Mouse (Mus musculus): Measurements from ENCODE around the gene Sema4b. TPM values are rescaled to one million over a fixed set of nuclear protein-coding genes. Genes with fewer than 3 reads are reported as not detected.

Sema4b gene
- total RNA-seq, 2 experiments from 2014 or later, result 5.4 to 5.6 TPM

DNA sequence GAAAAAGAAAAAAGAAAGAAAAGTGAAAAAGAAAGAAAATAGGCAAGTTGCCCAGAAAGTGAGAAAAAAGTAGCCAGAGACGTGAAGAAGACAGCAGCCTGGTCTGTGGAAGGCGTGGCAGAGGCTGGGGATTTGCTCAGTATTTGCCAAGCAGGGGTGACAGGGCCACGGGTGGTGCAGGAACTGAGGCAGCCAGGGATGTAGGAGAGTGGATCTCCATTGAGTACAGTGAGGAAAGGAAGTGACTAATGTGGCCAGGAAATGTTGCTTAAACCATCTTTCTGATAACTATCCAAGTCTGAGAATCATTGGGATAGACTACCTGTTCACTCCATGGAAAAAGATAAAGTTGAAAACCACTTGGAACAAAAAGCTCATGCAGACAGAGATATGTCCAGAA is 10.5 kb upstream of the Sema4b start:
- DNase-seq (ENCODE audit: low spot score in 2 of 2), result no peak

DNA sequence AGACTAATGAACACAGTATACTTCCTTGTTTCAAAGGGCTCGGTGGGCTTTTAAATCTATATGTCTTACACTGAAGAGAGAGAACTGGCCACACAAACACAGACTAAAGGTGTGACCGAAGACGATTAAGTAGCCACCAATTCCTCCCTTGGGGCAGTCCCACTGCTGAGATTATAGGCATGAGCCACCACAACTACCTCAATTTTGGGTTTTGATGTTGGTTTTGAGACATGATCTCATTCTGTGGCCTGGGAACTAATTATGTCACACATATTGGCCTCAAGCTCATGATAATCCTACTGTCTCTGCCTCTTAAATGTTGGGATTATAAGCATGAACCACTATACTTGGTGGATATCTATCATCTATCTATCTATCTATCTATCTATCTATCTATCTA is 9.2 kb upstream of the Sema4b start:
- DNase-seq (ENCODE audit: low spot score in 2 of 2), result no peak

DNA sequence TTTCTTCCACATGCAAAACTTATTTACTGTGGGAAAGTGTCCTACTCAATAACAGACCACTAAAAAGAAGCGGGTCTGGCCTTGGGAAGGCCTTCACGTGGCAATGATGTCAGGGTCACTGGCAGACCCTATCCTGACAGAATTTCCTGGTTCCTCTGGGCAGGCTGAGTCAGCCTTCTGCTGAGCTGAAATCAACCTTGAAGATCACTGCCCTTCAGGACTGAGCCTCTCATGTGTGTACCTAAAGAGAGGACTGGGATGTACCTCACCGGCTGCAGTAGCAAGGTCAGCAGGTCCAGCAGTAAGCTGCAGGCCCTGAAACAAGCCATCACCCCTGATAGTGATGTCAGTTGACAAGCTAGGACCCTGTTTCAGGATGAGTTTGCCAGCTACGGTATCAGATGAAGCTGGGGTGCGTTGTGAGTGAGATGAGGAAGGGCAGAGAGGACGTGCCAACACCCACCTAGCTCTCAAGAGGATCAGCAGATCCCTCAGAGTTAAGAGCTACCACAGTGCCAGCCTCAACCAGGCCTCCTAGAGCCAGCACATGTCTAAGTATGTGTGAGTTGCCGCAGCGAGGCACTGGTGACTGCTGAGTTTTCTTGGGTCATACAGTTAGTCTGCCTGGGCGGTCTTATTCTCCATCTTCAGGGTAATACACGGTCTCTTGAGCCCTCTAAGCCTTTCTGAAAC is 8.5 kb upstream of the Sema4b start:
- DNase-seq (ENCODE audit: low spot score in 2 of 2), result no peak

DNA sequence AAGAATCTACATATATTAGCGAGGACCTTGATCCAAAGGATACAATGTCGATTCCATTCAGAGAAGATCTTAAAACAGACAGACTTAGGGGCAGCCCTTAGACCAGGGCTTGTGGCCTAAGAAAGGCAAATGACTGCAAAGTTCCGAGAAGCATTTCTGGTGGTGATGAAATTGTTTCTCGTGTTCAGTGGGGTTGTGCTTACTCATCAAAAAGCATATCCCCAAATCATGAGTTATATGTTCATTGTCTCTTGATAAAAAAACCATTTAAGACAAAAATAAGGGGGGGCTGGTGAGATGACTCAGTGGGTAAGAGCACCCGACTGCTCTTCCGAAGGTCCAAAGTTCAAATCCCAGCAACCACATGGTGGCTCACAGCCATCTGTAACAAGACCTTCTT is 7.3 kb upstream of the Sema4b start:
- no peak for DNase-seq (ENCODE audit: low spot score in 2 of 2)

DNA sequence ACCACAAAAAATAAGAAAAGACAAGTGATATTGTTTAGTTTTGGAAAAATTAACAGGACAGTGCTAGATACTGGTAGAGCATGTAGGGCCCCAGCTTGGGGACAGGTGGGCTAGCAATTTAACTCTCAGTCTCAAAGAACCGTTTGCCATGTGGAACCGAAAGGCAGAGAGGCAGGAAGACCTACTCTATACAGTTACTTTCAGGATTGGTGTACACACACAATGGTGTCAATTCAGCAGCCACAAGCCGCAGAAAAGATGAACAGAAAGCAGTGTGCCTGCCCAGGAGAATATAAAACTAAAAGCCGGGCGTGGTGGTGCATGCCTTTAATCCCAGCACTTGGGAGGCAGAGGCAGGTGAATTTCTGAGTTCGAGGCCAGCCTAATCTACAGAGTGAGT is 6.9 kb upstream of the Sema4b start:
- DNase-seq (ENCODE audit: low spot score in 2 of 2), result no peak

DNA sequence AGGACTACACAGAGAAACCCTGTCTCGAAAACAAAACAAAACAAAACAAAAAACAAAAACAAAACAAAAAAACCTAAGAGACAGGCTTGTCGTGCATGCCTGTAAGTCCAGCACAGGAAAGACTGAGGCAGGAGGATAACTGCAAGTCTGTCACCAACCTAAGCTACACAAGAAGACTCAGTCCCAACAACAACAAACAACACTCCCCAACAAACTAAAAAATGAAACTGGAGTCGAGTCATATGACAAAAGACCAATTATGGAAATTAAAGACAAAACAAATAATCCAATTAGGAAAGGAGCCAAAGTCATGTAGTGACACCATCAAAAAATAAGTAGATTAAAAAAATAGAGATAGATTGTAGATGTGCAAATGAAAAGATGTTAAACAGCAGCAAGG is 6.4 kb upstream of the Sema4b start:
- no peak for DNase-seq (ENCODE audit: low spot score in 2 of 2)

DNA sequence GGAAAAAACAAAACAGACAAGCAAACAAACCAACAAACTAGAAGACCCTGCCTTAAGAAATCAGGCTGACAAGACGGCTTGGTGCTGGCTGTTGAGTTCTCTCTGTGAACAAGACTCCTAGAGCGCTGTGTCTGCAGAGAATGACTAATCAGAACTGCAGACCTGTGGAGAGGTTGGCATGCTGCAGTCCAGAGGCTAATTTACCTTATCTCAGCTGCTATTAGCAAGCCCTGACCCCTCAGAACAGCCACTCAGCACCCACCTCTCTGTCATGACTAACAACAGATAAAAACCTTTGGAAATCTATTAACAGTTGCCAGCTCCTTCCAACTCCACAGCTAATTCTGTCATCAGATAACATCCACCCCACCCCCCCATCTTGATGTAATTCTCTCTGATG is 5.6 kb upstream of the Sema4b start:
- DNase-seq (ENCODE audit: low spot score in 2 of 2), result no peak

DNA sequence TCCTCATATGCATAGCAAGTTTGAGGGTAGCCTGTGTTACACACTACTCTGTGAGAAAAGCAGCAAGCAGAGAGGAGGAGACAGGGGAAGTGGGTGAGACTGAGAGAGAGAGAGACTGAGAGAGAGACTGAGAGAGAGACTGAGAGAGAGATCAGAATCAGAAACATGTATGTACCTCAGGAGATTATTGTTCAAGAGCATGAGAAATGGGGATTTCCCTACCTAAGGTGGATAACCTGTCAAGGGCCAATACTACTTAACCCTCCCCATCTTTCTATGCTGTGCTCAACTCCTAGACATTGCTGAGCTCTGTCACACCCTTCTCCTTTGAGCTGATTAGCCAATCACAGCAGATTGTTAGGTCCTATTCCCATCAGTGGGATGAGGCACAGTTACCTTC is 4.5 kb upstream of the Sema4b start:
- no peak for DNase-seq (ENCODE audit: low spot score in 2 of 2)

DNA sequence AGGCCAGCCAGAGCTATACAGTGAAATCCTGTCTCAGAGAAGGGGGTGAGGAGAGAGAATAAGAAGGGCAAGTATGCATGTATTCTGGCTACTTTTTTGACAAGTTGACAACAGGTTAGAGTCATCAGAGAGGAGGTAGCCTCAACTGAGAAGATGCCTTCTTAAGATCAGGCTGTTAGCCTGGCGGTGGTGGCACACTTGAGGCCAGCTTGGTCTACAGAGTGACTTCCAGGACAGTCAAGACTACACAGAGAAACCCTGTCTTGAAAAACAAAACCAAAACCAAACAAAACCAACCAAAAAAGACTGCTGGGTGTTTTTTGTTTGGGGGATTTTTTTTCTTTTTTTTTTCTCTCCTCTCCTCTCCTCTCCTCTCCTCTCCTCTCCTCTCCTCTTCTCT is 3.2 kb upstream of the Sema4b start:
- no peak for DNase-seq (ENCODE audit: low spot score in 2 of 2)

DNA sequence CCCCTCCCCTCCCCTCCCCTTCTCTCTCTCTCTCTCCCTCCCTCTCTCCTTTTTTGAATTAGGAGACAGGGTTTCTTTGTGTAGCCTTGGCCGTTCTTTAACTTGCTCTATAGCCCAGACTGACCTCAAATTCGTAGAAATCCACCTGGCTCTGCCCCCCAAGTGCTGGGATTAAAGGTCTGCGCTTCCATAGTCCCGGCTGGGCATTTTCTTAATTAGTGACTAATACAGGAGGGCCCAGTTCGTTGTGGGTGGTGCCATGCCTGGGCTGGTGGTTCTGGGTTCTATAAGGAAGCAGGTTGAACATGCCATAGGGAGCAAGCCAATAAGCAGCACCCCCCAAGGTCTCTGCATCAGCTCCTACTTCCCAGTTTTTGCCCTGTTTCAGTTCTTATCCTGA is 2.7 kb upstream of the Sema4b start:
- no peak for DNase-seq (ENCODE audit: low spot score in 2 of 2)

DNA sequence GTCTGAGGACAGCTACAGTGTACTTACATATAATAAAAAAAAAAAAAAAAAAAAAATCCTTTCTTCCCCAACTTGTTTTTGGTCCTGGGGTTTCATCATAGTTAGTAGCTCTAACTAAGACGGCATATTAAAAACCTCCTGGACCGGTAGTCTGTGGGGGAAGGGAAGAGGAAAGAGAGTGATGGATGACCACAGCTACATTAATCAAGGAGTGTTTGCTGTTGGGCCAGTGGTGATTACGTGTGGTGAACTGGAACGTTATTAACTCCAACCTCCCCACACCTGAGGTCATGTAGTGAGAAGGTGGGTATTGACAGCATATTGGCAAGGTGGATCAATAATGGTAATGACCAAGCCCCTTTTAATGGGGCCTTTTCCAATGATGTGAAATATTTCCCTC is 2.1 kb upstream of the Sema4b start:
- DNase-seq (ENCODE audit: low spot score in 2 of 2), result no peak

DNA sequence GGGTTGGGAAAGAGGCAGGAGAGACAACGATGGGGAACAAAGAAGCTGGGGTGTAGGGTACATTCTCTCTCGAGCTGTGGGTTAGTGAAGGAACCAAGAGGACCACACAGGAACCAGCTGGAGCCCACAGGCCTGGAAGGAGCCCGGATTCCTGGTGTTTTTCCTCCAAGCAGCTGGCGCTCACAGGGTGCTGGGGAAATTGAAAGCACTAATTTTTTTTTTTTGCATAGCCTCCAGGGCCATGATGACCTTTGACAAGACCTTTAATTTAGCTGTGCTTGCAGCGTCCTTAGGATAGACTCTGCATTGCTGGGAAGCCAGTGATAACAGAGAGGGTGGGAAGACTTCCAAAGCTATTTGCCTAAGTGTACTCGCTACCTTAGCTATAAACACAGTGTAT is 1.7 kb upstream of the Sema4b start:
- no peak for DNase-seq (ENCODE audit: low spot score in 2 of 2)

DNA sequence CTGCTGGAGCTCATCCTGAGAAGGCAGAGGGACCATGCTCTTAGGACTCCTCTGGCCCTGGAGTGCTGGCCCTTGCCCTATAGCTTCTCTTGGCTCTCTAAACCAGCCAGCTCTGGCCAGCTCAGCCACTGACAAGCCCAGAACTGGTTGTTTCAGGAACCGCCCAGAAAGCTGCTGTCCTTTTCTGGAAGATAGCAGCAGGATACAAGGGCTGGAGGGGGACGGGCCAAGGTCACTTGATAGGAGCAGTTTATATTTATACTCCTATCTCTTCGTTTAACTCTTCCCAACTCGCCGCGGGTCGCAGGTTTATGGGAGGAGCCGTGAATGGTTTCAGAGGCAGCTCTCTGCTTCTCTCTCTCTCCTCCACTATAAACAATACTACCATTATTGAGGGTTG is 620 bp upstream of the Sema4b start:
- no peak for DNase-seq (ENCODE audit: low spot score in 2 of 2)

DNA sequence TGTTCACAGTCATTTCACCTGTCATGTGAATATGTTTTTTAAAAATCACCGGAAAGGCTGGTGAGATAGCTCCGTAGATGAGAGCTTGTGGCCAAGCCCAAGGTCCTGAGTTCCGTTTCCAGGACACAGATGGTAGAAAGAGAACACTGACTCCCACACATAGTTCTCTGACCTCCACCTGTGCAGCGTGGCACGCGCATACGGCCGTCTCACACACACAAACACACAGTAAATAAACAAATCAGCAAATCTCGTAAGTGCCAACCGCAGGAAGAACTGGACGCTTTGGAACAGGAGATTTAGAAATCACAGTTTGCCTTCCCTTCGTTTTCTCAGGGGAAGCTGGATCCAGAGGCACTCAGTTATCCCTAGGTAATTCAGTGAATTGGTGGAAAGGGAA is 860 bp downstream of the Sema4b start:
- no peak for DNase-seq (ENCODE audit: low spot score in 2 of 2)

DNA sequence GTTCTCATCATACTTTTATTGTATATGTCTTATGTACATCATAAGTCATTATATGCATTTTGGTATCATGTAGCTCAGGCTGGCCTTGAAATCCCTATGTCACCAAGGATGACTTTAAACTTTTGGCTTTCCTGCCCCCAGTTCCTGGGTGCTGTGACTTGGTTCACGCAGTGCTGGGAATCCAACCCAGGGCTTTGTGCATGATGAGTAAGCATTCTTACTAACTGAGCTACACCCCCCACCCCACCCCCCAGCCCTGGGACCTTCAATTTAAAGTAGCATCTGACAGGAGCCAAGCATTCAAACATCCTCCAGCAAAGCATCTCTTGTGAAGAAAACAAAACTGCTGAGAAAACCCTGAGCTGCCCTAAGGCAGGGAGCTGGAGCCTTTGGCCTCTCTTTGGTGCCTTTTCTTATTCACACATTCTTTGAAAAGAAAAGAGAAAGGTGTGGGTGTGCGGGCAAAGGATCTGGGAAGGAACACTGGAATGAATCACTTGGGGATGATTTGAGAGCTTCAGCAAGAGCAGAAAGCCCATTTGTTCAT is 2.0 kb downstream of the Sema4b start:
- DNase-seq (ENCODE audit: low spot score in 2 of 2), result no peak

DNA sequence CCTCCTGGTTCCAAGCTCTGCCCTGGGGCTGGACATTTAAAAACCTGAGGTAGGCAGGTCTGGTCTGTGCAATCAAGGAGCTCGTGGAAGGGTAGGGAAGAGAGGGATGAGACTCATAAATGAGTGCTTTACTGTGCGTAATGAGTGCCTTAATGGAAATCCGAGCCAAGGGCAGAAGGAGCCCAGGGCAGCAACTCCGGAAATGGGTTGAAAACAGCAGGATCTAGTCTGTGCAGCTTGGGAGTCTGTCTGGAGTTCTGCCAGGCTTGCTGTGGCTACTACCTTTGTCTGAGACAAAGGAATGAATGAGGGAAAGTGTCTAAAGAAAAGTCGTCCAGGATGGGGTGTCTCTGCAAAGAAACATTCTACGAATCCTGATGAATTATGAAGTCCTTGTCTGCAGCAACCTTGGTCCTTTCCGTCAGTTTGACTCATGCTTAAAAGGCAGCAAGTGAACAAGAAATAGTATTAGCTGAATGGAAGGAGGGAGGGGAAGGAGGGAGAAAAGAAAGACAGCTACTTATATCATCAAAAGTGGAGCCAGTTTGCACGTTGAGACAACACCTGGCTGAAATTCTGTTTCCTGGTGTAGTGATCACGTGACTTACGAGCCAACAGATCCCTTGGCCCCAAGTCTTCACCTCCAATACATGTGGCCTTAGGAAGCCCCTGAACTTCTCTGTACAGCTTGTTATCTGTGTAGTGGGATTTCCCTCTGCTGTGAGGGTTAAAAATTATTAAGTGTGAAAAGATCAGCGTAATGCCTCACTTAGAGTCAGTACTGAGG is 2.7 kb downstream of the Sema4b start:
- no peak for DNase-seq (ENCODE audit: low spot score in 2 of 2)

DNA sequence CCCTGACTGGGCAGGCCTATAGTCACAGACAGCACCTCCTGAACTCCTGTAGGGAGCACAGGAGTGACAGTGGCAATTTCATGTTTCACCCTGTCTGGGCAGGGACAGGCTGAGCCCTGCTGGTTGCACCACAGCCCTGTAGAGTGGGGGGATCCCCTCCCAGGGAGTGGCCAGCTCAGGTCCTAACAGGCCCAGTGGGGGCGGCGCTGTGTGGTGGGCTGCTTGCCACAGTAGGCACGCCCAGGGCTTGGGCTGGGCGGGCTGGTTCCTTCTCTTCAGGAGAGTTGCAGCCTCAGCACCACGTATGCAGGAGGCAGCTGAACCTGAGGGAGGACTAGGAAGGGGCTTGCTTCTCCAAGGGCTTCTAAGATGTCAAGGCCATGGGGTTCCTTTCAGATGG is 4.8 kb downstream of the Sema4b start:
- DNase-seq (ENCODE audit: low spot score in 2 of 2), result no peak

DNA sequence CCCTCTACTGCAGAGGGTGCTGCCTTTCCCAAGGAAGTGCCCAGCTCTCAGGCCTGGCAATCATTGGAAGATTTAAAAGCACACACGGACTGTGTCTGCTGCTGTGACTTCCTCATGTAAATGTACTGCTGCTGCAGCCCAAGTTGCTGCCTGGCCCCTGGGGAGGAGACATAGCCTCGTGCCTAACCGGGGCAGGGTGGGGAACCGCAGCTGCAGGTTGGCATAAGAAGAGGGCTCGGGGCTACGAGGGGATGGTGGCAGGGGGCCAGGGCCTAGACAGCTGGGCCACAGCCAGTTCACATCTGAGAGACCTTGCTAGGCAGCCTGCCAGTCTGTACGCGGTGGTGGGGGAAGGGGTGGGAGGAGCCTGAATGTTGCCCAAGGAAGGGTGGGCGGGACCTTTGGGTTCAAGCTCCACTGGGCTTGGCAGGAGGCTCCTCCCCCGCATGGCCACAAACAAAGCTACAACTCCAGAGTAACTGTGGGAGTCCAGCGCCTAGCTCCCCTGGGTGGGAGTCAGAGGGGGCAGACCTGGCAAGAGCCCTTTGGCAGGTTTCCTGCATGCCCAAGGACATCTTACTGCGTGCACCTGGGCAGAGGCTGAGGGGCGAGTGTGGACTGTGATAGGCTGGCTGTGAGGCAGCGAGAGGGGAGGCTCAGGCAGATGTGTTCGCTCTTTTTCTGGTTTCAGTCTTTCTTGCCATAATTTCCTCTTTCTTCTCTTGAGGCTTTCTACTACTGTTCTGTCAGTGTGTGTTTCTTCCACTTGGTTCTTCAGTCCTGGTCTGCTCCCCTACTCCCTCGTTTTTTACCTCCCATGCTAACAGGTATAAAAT is 5.8 kb downstream of the Sema4b start:
- peak in 1 of 2 experiments; percentile 67 for DNase-seq (ENCODE audit: low spot score in 2 of 2)

DNA sequence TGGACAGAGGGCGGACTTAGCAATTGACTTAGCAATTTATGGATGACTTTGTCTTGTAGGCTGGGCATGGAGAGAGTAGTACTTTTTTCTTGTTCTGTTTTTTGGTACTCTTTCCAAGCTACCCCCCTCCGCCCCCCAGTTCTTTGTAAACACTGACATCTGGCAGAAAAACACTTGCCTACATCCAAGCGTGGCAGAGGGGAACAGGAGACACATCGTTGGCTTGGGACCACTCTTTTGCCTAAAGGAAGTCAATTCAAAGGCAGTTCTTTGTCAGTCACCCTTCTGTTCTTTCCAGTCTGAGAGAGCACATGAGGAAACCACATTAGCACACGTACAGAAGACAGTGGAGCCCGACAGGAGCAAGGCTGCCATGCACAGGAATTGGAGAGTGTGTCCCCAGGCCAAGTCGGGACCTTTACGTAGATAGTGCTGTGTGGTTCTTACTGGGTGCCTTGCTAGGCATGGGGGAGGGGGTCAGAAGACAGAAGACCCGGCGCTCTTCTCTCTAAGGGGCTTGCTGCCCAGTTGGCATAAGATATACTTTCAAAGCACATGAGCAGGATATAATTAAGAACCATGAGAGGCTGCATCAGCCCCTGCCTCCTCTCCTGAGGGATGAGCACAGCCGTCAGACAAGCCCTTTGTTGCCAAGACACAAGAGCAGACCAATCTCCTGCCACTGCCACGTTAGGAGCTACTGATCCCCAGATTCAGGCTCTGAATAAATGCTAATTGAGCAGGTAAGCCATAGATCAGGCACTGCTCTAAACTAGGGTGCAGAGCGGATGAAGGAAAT is 7.5 kb downstream of the Sema4b start:
- DNase-seq (ENCODE audit: low spot score in 2 of 2), result no peak

DNA sequence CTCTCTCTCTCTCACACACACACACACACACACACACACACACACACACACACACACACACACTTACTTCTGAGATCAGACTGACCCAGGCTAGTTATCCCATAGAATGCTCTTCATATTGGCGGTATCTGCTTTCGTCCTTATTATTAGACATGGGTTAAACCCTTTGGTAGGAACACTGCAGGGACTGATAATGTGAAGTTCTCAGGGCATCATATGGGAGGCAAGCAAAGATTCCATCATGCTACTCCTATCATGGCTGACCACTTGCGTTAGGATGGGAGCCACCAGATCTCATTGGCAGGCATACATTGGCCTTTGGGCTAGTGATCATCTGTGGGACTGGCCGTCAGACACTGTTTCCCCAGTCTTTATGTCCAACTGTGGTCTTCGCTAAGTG is 8.5 kb downstream of the Sema4b start:
- DNase-seq (ENCODE audit: low spot score in 2 of 2), result no peak
